In genomic region chr15:79124331-79124875, GRCm38 (mm10) we compare ENCODE assay signal across 32 mouse cellular contexts. TPM values are rescaled to one million over a fixed set of nuclear protein-coding genes. Genes with fewer than 3 reads are reported as not detected.
DNase-seq lines count a peak whose midpoint lies in the region; ATAC-seq and TF ChIP-seq lines count a peak whose summit lies in the region.
"Had no signal": no experiment of that assay in that cellular context is flagged by ENCODE, and none has a peak within 500 bp of the region (broad histone marks: within the 10 kb centered on the region; RNA-seq: fewer than 3 reads in every experiment).

No protein-coding gene starts in this region.

- TF ChIP-seq EP300 in heart, postnatal 0 days (IDR thresholded peaks at IDR 0.05; ENCODE audit: low read depth): no peak

- peaks cover 8% of the 10 kb centered on the region for H3K4me1 ChIP-seq in heart, embryonic 11.5 days (ENCODE audit: control insufficient read depth, insufficient read depth, low read length)
- H3K4me1 ChIP-seq in midbrain, embryonic 11.5 days (ENCODE audit: control insufficient read depth, insufficient read depth, low read length): no peaks in the 10 kb centered on the region
- no peaks in the 10 kb centered on the region for H3K4me1 ChIP-seq in midbrain, postnatal 0 days (ENCODE audit: insufficient read depth, low read length)
- H3K4me1 ChIP-seq in heart, embryonic 15.5 days (replicated peaks): peaks cover 28% of the 10 kb centered on the region
- peaks cover 29% of the 10 kb centered on the region for H3K4me1 ChIP-seq in heart, postnatal 0 days (ENCODE audit: control insufficient read depth, insufficient read depth)
- H3K4me1 ChIP-seq: hindbrain, embryonic 12.5 days; intestine, embryonic 15.5 days; liver, embryonic 12.5 days; midbrain, embryonic 12.5 days; neural tube, embryonic 15.5 days had no signal

- H3K9ac ChIP-seq in heart, embryonic 11.5 days (ENCODE audit: low read depth, low read length): no peak overlapping the region
- H3K9ac ChIP-seq in midbrain, embryonic 11.5 days (ENCODE audit: low read length): no peak overlapping the region
- H3K9ac ChIP-seq in midbrain, postnatal 0 days (replicated peaks; ENCODE audit: low read length, poor library complexity, severe bottlenecking): no peak overlapping the region
- H3K9ac ChIP-seq in heart, embryonic 15.5 days: peak overlapping the region; percentile 4; the same call in 1 of the 2 replicates
- H3K9ac ChIP-seq in heart, postnatal 0 days (replicated peaks; ENCODE audit: low read depth, low read length): no peak overlapping the region
- H3K9ac ChIP-seq: hindbrain, embryonic 12.5 days; intestine, embryonic 15.5 days; liver, embryonic 12.5 days; liver, postnatal 0 days; midbrain, embryonic 12.5 days; neural tube, embryonic 15.5 days had no signal

- ATAC-seq in heart, embryonic 11.5 days (replicated peaks; ENCODE audit: insufficient number of reproducible peaks, low FRiP score, low TSS enrichment): no peak
- ATAC-seq in midbrain, embryonic 11.5 days (ENCODE audit: low FRiP score): no peak
- ATAC-seq in midbrain, postnatal 0 days (ENCODE audit: low FRiP score): no peak
- ATAC-seq in heart, embryonic 15.5 days (replicated peaks; ENCODE audit: insufficient number of reproducible peaks, insufficient read depth, low FRiP score, low read depth): 0 out of 2 replicates have a peak, but pooled peaks have one; percentile 7
- 0 out of 2 replicates have a peak, but pooled peaks have one; percentile 2 for ATAC-seq in heart, postnatal 0 days (ENCODE audit: insufficient read depth, low read depth)
- ATAC-seq: forebrain, embryonic 16.5 days; hindbrain, postnatal 0 days; intestine, embryonic 15.5 days; liver, embryonic 12.5 days; liver, postnatal 0 days had no signal

- no peaks in the 10 kb centered on the region for H3K9me3 ChIP-seq in heart, embryonic 11.5 days (replicated peaks; ENCODE audit: control insufficient read depth, low read length)
- H3K9me3 ChIP-seq in midbrain, embryonic 11.5 days (ENCODE audit: control insufficient read depth, low read length): peaks cover 4% of the 10 kb centered on the region; the same call in 1 of the 2 replicates
- H3K9me3 ChIP-seq in midbrain, postnatal 0 days (ENCODE audit: low read length): no peaks in the 10 kb centered on the region
- H3K9me3 ChIP-seq in heart, embryonic 15.5 days (replicated peaks): no peaks in the 10 kb centered on the region
- H3K9me3 ChIP-seq in heart, postnatal 0 days (replicated peaks; ENCODE audit: control insufficient read depth, low read length): no peaks in the 10 kb centered on the region
- H3K9me3 ChIP-seq: intestine, embryonic 15.5 days; neural tube, embryonic 15.5 days had no signal

- peaks cover 60% of the 10 kb centered on the region for H3K36me3 ChIP-seq in heart, embryonic 11.5 days (ENCODE audit: control insufficient read depth, insufficient read depth, low read length)
- H3K36me3 ChIP-seq in midbrain, embryonic 11.5 days (ENCODE audit: control insufficient read depth, insufficient read depth, low read length): peaks cover 10% of the 10 kb centered on the region
- peaks cover 65% of the 10 kb centered on the region for H3K36me3 ChIP-seq in midbrain, postnatal 0 days (ENCODE audit: insufficient read depth, low read length)
- H3K36me3 ChIP-seq in heart, embryonic 15.5 days: peaks cover 84% of the 10 kb centered on the region
- peaks cover 86% of the 10 kb centered on the region for H3K36me3 ChIP-seq in heart, postnatal 0 days (replicated peaks; ENCODE audit: control insufficient read depth, insufficient read depth, low read length)

- H3K4me3 ChIP-seq in heart, embryonic 11.5 days (ENCODE audit: low read depth, low read length): no peak overlapping the region
- H3K4me3 ChIP-seq in midbrain, embryonic 11.5 days (ENCODE audit: low read depth, low read length): no peak overlapping the region
- H3K4me3 ChIP-seq in midbrain, postnatal 0 days (ENCODE audit: low read depth, low read length): no peak overlapping the region
- H3K4me3 ChIP-seq in heart, embryonic 15.5 days: no peak overlapping the region
- H3K4me3 ChIP-seq in heart, postnatal 0 days (ENCODE audit: low read depth, low read length): no peak overlapping the region
- H3K4me3 ChIP-seq: erythroblast, embryonic 14.5 days; hindbrain, embryonic 12.5 days; intestine, embryonic 15.5 days; liver, embryonic 12.5 days; midbrain, embryonic 12.5 days; neural tube, embryonic 15.5 days had no signal

- 77% methylated on average over 10 of the region's 10 CpGs for WGBS in heart, embryonic 11.5 days (ENCODE audit: insufficient replicate concordance)
- 83% methylated on average over 10 of the region's 10 CpGs for WGBS in midbrain, embryonic 11.5 days
- WGBS in midbrain, postnatal 0 days: 89% methylated on average over 10 of the region's 10 CpGs
- WGBS in heart, embryonic 15.5 days: 69% methylated on average over 10 of the region's 10 CpGs
- 57% methylated on average over 10 of the region's 10 CpGs for WGBS in heart, postnatal 0 days

- no peak for DNase-seq in heart, adult 9 months (ENCODE audit: low spot score in 2 of 2)
- DNase-seq in midbrain, embryonic 11.5 days (ENCODE audit: low spot score, missing footprints): peak; percentile 64
- no peak for DNase-seq in midbrain, postnatal 0 days (ENCODE audit: low spot score)
- DNase-seq in heart, postnatal 0 days (ENCODE audit: low spot score): no peak
- DNase-seq: adrenal gland, postnatal 36 days; B cell, adult 2 months; cerebellum, adult 2 months; cerebellum, postnatal 14 days; gastrocnemius, postnatal 14 days; kidney, adult 2 months; kidney, postnatal 36 days; layer of hippocampus, postnatal 36 days; left cerebral cortex, postnatal 4 days; liver, postnatal 0 days; lung, postnatal 36 days; retina, postnatal 1 day; right cerebral cortex, postnatal 25 days; spleen, adult 18-20 months; thymus, adult 2 months; thymus, postnatal 36 days had no signal

- H3K27me3 ChIP-seq in heart, embryonic 11.5 days (ENCODE audit: control insufficient read depth, insufficient read depth, low read length): no peaks in the 10 kb centered on the region
- H3K27me3 ChIP-seq in midbrain, embryonic 11.5 days (ENCODE audit: control insufficient read depth, insufficient read depth, low read length): no peaks in the 10 kb centered on the region
- H3K27me3 ChIP-seq in midbrain, postnatal 0 days (ENCODE audit: insufficient read depth, low read length): no peaks in the 10 kb centered on the region
- no peaks in the 10 kb centered on the region for H3K27me3 ChIP-seq in heart, embryonic 15.5 days
- no peaks in the 10 kb centered on the region for H3K27me3 ChIP-seq in heart, postnatal 0 days (ENCODE audit: control insufficient read depth, insufficient read depth, low read length)
- H3K27me3 ChIP-seq: hindbrain, embryonic 12.5 days; intestine, embryonic 15.5 days; liver, embryonic 12.5 days; midbrain, embryonic 12.5 days; neural tube, embryonic 15.5 days had no signal

- H3K4me2 ChIP-seq in heart, embryonic 11.5 days: no peak overlapping the region
- no peak overlapping the region for H3K4me2 ChIP-seq in midbrain, embryonic 11.5 days
- H3K4me2 ChIP-seq in midbrain, postnatal 0 days (ENCODE audit: low read depth, low read length, poor library complexity, severe bottlenecking): no peak overlapping the region
- no peak overlapping the region for H3K4me2 ChIP-seq in heart, embryonic 15.5 days
- 0 out of 2 replicates have a peak overlapping the region, but pooled peaks have one; percentile 11 for H3K4me2 ChIP-seq in heart, postnatal 0 days (ENCODE audit: low read depth, low read length)
- H3K4me2 ChIP-seq: hindbrain, embryonic 12.5 days; intestine, embryonic 15.5 days; liver, embryonic 12.5 days; midbrain, embryonic 12.5 days; neural tube, embryonic 15.5 days had no signal

- no peak for TF ChIP-seq CTCF in midbrain, postnatal 0 days (IDR thresholded peaks at IDR 0.05)
- TF ChIP-seq CTCF in heart, postnatal 0 days (IDR thresholded peaks at IDR 0.05; ENCODE audit: low read depth): no peak

- H3K27ac ChIP-seq in heart, embryonic 11.5 days (ENCODE audit: low read depth, low read length): peak overlapping the region; percentile 65
- H3K27ac ChIP-seq in midbrain, embryonic 11.5 days (ENCODE audit: low read depth, low read length): no peak overlapping the region
- no peak overlapping the region for H3K27ac ChIP-seq in midbrain, postnatal 0 days (ENCODE audit: low read depth, low read length)
- H3K27ac ChIP-seq in heart, embryonic 15.5 days: peak overlapping the region; percentile 89
- H3K27ac ChIP-seq in heart, postnatal 0 days (ENCODE audit: low read depth): peak overlapping the region; percentile 97
- H3K27ac ChIP-seq: hindbrain, embryonic 12.5 days; hindbrain, postnatal 0 days; intestine, embryonic 15.5 days; liver, embryonic 12.5 days; midbrain, embryonic 12.5 days; neural tube, embryonic 15.5 days had no signal

RNA-seq across cellular contexts. Expression of gene Micall1, which starts 15.7 kb away (rescaled TPM):
- polyA plus RNA-seq in heart, embryonic 11.5 days (2014; fragmentation: Nextera tagmentation; extraction: Ambion mirVana): 11.9 and 13.6 TPM in 2 replicates
- 5.2 and 5.4 TPM in 2 replicates for polyA plus RNA-seq in midbrain, embryonic 11.5 days (2014; fragmentation: Nextera tagmentation; extraction: Ambion mirVana)
- 33.4 and 35.5 TPM in 2 replicates for total RNA-seq in midbrain, postnatal 0 days (2014; rRNA removed)
- polyA plus RNA-seq in midbrain, postnatal 0 days (2015; fragmentation: Nextera tagmentation; extraction: Ambion mirVana): 8.9 and 10.3 TPM in 2 replicates
- 20.2 and 23.3 TPM in 2 replicates for polyA plus RNA-seq in heart, embryonic 15.5 days (2015; fragmentation: Nextera tagmentation; extraction: Ambion mirVana)
- total RNA-seq in heart, postnatal 0 days (2014; rRNA removed; ENCODE audit: low replicate concordance): 45.9 and 52.9 TPM in 2 replicates
- polyA plus RNA-seq in heart, postnatal 0 days (2015; fragmentation: Nextera tagmentation; extraction: Ambion mirVana): 13.2 and 19.0 TPM in 2 replicates

RNA-seq across cellular contexts. Expression of gene Polr2f, which starts 16.4 kb away (rescaled TPM):
- 284 and 297 TPM in 2 replicates for polyA plus RNA-seq in heart, embryonic 11.5 days (2014; fragmentation: Nextera tagmentation; extraction: Ambion mirVana)
- 354 and 362 TPM in 2 replicates for polyA plus RNA-seq in midbrain, embryonic 11.5 days (2014; fragmentation: Nextera tagmentation; extraction: Ambion mirVana)
- total RNA-seq in midbrain, postnatal 0 days (2014; rRNA removed): 59.7 and 67.5 TPM in 2 replicates
- polyA plus RNA-seq in midbrain, postnatal 0 days (2015; fragmentation: Nextera tagmentation; extraction: Ambion mirVana): 341 and 344 TPM in 2 replicates
- polyA plus RNA-seq in heart, embryonic 15.5 days (2015; fragmentation: Nextera tagmentation; extraction: Ambion mirVana): 207 and 240 TPM in 2 replicates
- 50.2 and 84.8 TPM in 2 replicates for total RNA-seq in heart, postnatal 0 days (2014; rRNA removed; ENCODE audit: low replicate concordance)
- 271 and 286 TPM in 2 replicates for polyA plus RNA-seq in heart, postnatal 0 days (2015; fragmentation: Nextera tagmentation; extraction: Ambion mirVana)

RNA-seq across cellular contexts. Expression of gene 1700088E04Rik, which starts 16.6 kb away (rescaled TPM):
- 7.1 and 8.2 TPM in 2 replicates for polyA plus RNA-seq in heart, embryonic 11.5 days (2014; fragmentation: Nextera tagmentation; extraction: Ambion mirVana)
- polyA plus RNA-seq in midbrain, embryonic 11.5 days (2014; fragmentation: Nextera tagmentation; extraction: Ambion mirVana): 9.5 and 10.2 TPM in 2 replicates
- total RNA-seq in midbrain, postnatal 0 days (2014; rRNA removed): 9.5 and 11.7 TPM in 2 replicates
- polyA plus RNA-seq in midbrain, postnatal 0 days (2015; fragmentation: Nextera tagmentation; extraction: Ambion mirVana): 15.9 and 21.6 TPM in 2 replicates
- 7.4 and 8.1 TPM in 2 replicates for polyA plus RNA-seq in heart, embryonic 15.5 days (2015; fragmentation: Nextera tagmentation; extraction: Ambion mirVana)
- 2.2 TPM in 1 of 2 replicates, not detected in the other for total RNA-seq in heart, postnatal 0 days (2014; rRNA removed; ENCODE audit: low replicate concordance)
- 8.8 and 10.7 TPM in 2 replicates for polyA plus RNA-seq in heart, postnatal 0 days (2015; fragmentation: Nextera tagmentation; extraction: Ambion mirVana)
- total RNA-seq: granulocyte monocyte progenitor cell, adult 5-6 weeks; megakaryocyte, adult 5-6 weeks had no signal
- polyA plus RNA-seq: erythroblast, embryonic 14.5 days had no signal

RNA-seq across cellular contexts. Expression of gene Sox10, which starts 40.6 kb away (rescaled TPM):
- polyA plus RNA-seq in heart, embryonic 11.5 days (2014; fragmentation: Nextera tagmentation; extraction: Ambion mirVana): 1.1 and 1.3 TPM in 2 replicates
- 0.64 and 0.95 TPM in 2 replicates for polyA plus RNA-seq in midbrain, embryonic 11.5 days (2014; fragmentation: Nextera tagmentation; extraction: Ambion mirVana)
- 19.2 and 21.1 TPM in 2 replicates for total RNA-seq in midbrain, postnatal 0 days (2014; rRNA removed)
- polyA plus RNA-seq in midbrain, postnatal 0 days (2015; fragmentation: Nextera tagmentation; extraction: Ambion mirVana): 6.8 and 8.9 TPM in 2 replicates
- polyA plus RNA-seq in heart, embryonic 15.5 days (2015; fragmentation: Nextera tagmentation; extraction: Ambion mirVana): 0.45 and 1.3 TPM in 2 replicates
- total RNA-seq in heart, postnatal 0 days (2014; rRNA removed; ENCODE audit: low replicate concordance): 0.31 and 0.53 TPM in 2 replicates
- polyA plus RNA-seq in heart, postnatal 0 days (2015; fragmentation: Nextera tagmentation; extraction: Ambion mirVana): 0.12 and 0.34 TPM in 2 replicates
- total RNA-seq: granulocyte monocyte progenitor cell, adult 5-6 weeks; megakaryocyte, adult 5-6 weeks had no signal
- polyA plus RNA-seq: erythroblast, embryonic 14.5 days had no signal

RNA-seq across cellular contexts. Expression of gene Eif3l, which starts 49.4 kb away (rescaled TPM):
- 166 and 189 TPM in 2 replicates for polyA plus RNA-seq in heart, embryonic 11.5 days (2014; fragmentation: Nextera tagmentation; extraction: Ambion mirVana)
- polyA plus RNA-seq in midbrain, embryonic 11.5 days (2014; fragmentation: Nextera tagmentation; extraction: Ambion mirVana): 242 and 251 TPM in 2 replicates
- 197 and 205 TPM in 2 replicates for total RNA-seq in midbrain, postnatal 0 days (2014; rRNA removed)
- polyA plus RNA-seq in midbrain, postnatal 0 days (2015; fragmentation: Nextera tagmentation; extraction: Ambion mirVana): 160 and 168 TPM in 2 replicates
- 131 and 151 TPM in 2 replicates for polyA plus RNA-seq in heart, embryonic 15.5 days (2015; fragmentation: Nextera tagmentation; extraction: Ambion mirVana)
- 183 and 210 TPM in 2 replicates for total RNA-seq in heart, postnatal 0 days (2014; rRNA removed; ENCODE audit: low replicate concordance)
- 114 and 123 TPM in 2 replicates for polyA plus RNA-seq in heart, postnatal 0 days (2015; fragmentation: Nextera tagmentation; extraction: Ambion mirVana)

Comparison
In these comparisons a context has a peak if more than half of its experiments do, and no peak if none do; other contexts are left out.
1. ATAC-seq: peak in heart, embryonic 15.5 days (single experiment) and heart, postnatal 0 days (single experiment); none in heart, embryonic 11.5 days (single experiment), midbrain, embryonic 11.5 days (single experiment) and midbrain, postnatal 0 days (single experiment).
2. H3K27ac ChIP-seq: peak in heart, embryonic 11.5 days (single experiment), heart, embryonic 15.5 days (single experiment) and heart, postnatal 0 days (single experiment); none in midbrain, embryonic 11.5 days (single experiment) and midbrain, postnatal 0 days (single experiment).